Mouse (Mus musculus): ENCODE measurements around the gene Cobll1.

GRCm38 (mm10) chr2:65228426-65228825 is 10.8 kb downstream of the Cobll1 start:
- no peak for TF ChIP-seq CTCF (IDR thresholded peaks at IDR 0.05; ENCODE audit: borderline replicate concordance, extremely low read depth, insufficient read depth, insufficient read length)
- TF ChIP-seq POLR2A (IDR thresholded peaks at IDR 0.05; ENCODE audit: borderline replicate concordance, extremely low read depth, insufficient read depth, insufficient read length, poor library complexity, severe bottlenecking): no peak
